Mouse (Mus musculus) CH12.LX (cell line): ENCODE results near the gene Tpo. TPM values are rescaled to one million over a fixed set of nuclear protein-coding genes. Genes with fewer than 3 reads are reported as not detected.

Source experiments
- DNase-seq: peaks from one replicate; pipeline ENCODE4 v3.0.0-alpha.2; 2013; ENCODE audit errors: extremely low read depth
- H3K27ac ChIP-seq: 2 replicates; pipeline ENCODE4 v1.5.1; 2012; ENCODE audit warnings: low read depth, mild to moderate bottlenecking, control low read depth, moderate library complexity; ENCODE audit not compliant: insufficient read depth
- H3K27me3 ChIP-seq: replicated peaks from 2 replicates; pipeline ENCODE3; 2012; ENCODE audit warnings: inconsistent platforms
- H3K36me3 ChIP-seq, 2 experiments: replicated peaks in 1 of 2; 2 replicates each; pipeline versions ENCODE3 to v1.6.1; 2012; ENCODE audit warnings: inconsistent platforms in 1 of 2, low read length in 1 of 2, mild to moderate bottlenecking in 1 of 2, mixed read lengths in 1 of 2, moderate library complexity in 1 of 2; ENCODE audit not compliant: control insufficient read depth in 1 of 2, insufficient read depth in 1 of 2
- H3K4me1 ChIP-seq, 2 experiments: 2 replicates each; pipeline ENCODE4 v1.6.1; 2012; ENCODE audit warnings: inconsistent platforms in 1 of 2, moderate library complexity in 1 of 2; ENCODE audit not compliant: insufficient read depth in 2 of 2, control insufficient read depth in 1 of 2
- H3K4me2 ChIP-seq: 2 replicates; pipeline ENCODE4 v1.6.1; 2012; ENCODE audit warnings: low read depth, mild to moderate bottlenecking, control low read depth; ENCODE audit not compliant: poor library complexity, insufficient read depth, severe bottlenecking
- H3K4me3 ChIP-seq, 3 experiments: fragments of 150-350 bp in 1 of 3; sonication (generic) in 1 of 3; replicated peaks in 1 of 3; 2 replicates each; pipeline versions ENCODE3 to v1.5.1; 2011 to 2012; ENCODE audit warnings: low read depth in 2 of 3, low read length in 2 of 3, mild to moderate bottlenecking in 2 of 3, moderate library complexity in 2 of 3, control low read depth in 1 of 3, improper control_type of control experiment in 1 of 3, inconsistent platforms in 1 of 3, mixed read lengths in 1 of 3; ENCODE audit not compliant: poor library complexity in 1 of 3
- H3K79me2 ChIP-seq: replicated peaks from 2 replicates; pipeline ENCODE4 v1.6.1; 2012; ENCODE audit warnings: mild to moderate bottlenecking, moderate library complexity; ENCODE audit not compliant: control insufficient read depth, poor library complexity, insufficient read depth, severe bottlenecking; ENCODE audit errors: extremely low read depth
- H3K9ac ChIP-seq: 2 replicates; pipeline ENCODE4 v1.6.1; 2012; ENCODE audit warnings: low read depth, mild to moderate bottlenecking, control low read depth, moderate library complexity; ENCODE audit not compliant: insufficient read depth
- H3K9me3 ChIP-seq: replicated peaks from 2 replicates; pipeline ENCODE3; 2012; ENCODE audit warnings: low read length, inconsistent platforms, mixed read lengths
- CHD1 ChIP-seq: IDR thresholded peaks from 2 replicates; pipeline ENCODE4 v1.6.1; 2012; ENCODE audit warnings: low read depth, low read length, improper control_type of control experiment, inconsistent platforms
- CTCF ChIP-seq, 2 experiments: IDR thresholded peaks in 1 of 2; conservative IDR thresholded peaks in 1 of 2; 2 replicates each; pipeline ENCODE4 v1.5.1; 2011 to 2012; ENCODE audit warnings: low read depth in 2 of 2, low read length in 2 of 2, improper control_type of control experiment in 1 of 2, inconsistent platforms in 1 of 2, mild to moderate bottlenecking in 1 of 2, moderate library complexity in 1 of 2
- E2F4 ChIP-seq: IDR thresholded peaks from 2 replicates; pipeline ENCODE4 v1.6.1; 2011; ENCODE audit warnings: low read depth, low read length, improper control_type of control experiment; ENCODE audit not compliant: insufficient replicate concordance
- ETS1 ChIP-seq: conservative IDR thresholded peaks from 2 replicates; pipeline ENCODE4 v1.6.1; 2012; ENCODE audit warnings: low read depth, mild to moderate bottlenecking, inconsistent platforms, low read length, improper control_type of control experiment, moderate library complexity
- GABPA ChIP-seq: IDR thresholded peaks from 2 replicates; pipeline ENCODE4 v1.6.1; 2012; ENCODE audit warnings: low read depth, low read length, improper control_type of control experiment, inconsistent platforms; ENCODE audit not compliant: insufficient replicate concordance
- IRF4 ChIP-seq: IDR thresholded peaks from 2 replicates; pipeline ENCODE4 v1.6.1; 2014; ENCODE audit warnings: low read depth, mild to moderate bottlenecking, inconsistent platforms, low read length, improper control_type of control experiment
- JUND ChIP-seq: conservative IDR thresholded peaks from 2 replicates; pipeline ENCODE4 v1.6.1; 2011; ENCODE audit warnings: low read depth, low read length, improper control_type of control experiment
- KAT2A ChIP-seq: IDR thresholded peaks from 2 replicates; pipeline ENCODE4 v1.6.1; 2012; ENCODE audit warnings: low read length, improper control_type of control experiment, inconsistent platforms; ENCODE audit not compliant: insufficient replicate concordance
- MAFK ChIP-seq: IDR thresholded peaks from 2 replicates; pipeline ENCODE4 v1.6.1; 2011; ENCODE audit warnings: low read length, improper control_type of control experiment; ENCODE audit not compliant: insufficient replicate concordance
- MAZ ChIP-seq: IDR thresholded peaks from 2 replicates; pipeline ENCODE4 v1.6.1; 2012; ENCODE audit warnings: low read depth, mild to moderate bottlenecking, inconsistent platforms, low read length, improper control_type of control experiment, moderate library complexity
- MEF2A ChIP-seq: IDR thresholded peaks from 2 replicates; pipeline ENCODE4 v1.6.1; 2014; ENCODE audit warnings: low read depth, mild to moderate bottlenecking, inconsistent platforms, low read length, improper control_type of control experiment, borderline replicate concordance
- MXI1 ChIP-seq: IDR thresholded peaks from 2 replicates; pipeline ENCODE4 v1.6.1; 2011; ENCODE audit warnings: mild to moderate bottlenecking, low read depth, low read length, improper control_type of control experiment
- MYC ChIP-seq: IDR thresholded peaks from 2 replicates; pipeline ENCODE4 v1.6.1; 2011; ENCODE audit warnings: low read depth, mild to moderate bottlenecking, improper control_type of control experiment, low read length
- NELFE ChIP-seq: IDR thresholded peaks from 2 replicates; pipeline ENCODE4 v1.6.1; 2011; ENCODE audit warnings: low read depth, low read length, improper control_type of control experiment
- PAX5 ChIP-seq: IDR thresholded peaks from 2 replicates; pipeline ENCODE4 v1.6.1; 2012; ENCODE audit warnings: low read length, inconsistent platforms, mixed read lengths
- POLR2A ChIP-seq: IDR thresholded peaks from 2 replicates; pipeline ENCODE4 v1.6.1; 2011; ENCODE audit warnings: low read depth, mild to moderate bottlenecking, improper control_type of control experiment, low read length
- POLR2AphosphoS2 ChIP-seq: IDR thresholded peaks from 2 replicates; pipeline ENCODE4 v1.6.1; 2011; ENCODE audit warnings: low read depth, low read length, improper control_type of control experiment
- RAD21 ChIP-seq: IDR thresholded peaks from 2 replicates; pipeline ENCODE4 v1.6.1; 2011; ENCODE audit warnings: low read depth, mild to moderate bottlenecking, low read length, improper control_type of control experiment, moderate library complexity
- SIN3A ChIP-seq: IDR thresholded peaks from 2 replicates; pipeline ENCODE4 v1.6.1; 2012; ENCODE audit warnings: low read length, improper control_type of control experiment, inconsistent platforms
- TBP ChIP-seq: conservative IDR thresholded peaks from 2 replicates; pipeline ENCODE4 v1.6.1; 2011; ENCODE audit warnings: low read depth, low read length, improper control_type of control experiment
- USF1 ChIP-seq: IDR thresholded peaks from 2 replicates; pipeline ENCODE4 v1.6.1; 2014; ENCODE audit warnings: low read depth, mild to moderate bottlenecking, inconsistent platforms, low read length, improper control_type of control experiment
- USF2 ChIP-seq: conservative IDR thresholded peaks from 2 replicates; pipeline ENCODE4 v1.6.1; 2011; ENCODE audit warnings: low read depth, low read length, improper control_type of control experiment
- dilution Hi-C: fragments of 300-500 bp; cut with MboI; formaldehyde crosslinking; loops from 2 replicates; pipeline ENCODE4 v1.14.3; 2020; ENCODE audit warnings: low sequenced_read_pairs; ENCODE audit not compliant: extremely low pct_unique_long_range_greater_than_20kb, extremely low pct_ligation_motif_present
- in situ Hi-C: fragments of 300-500 bp; cut with MboI; formaldehyde crosslinking; loops from 3 replicates; pipeline ENCODE4 v1.14.3; 2019; ENCODE audit warnings: low sequenced_read_pairs, low pct_ligation_motif_present, low pct_unique_long_range_greater_than_20kb, mixed read lengths
- polyA plus RNA-seq: library from polyadenylated mRNA; unstranded; fragments of >175 nt; gene quantifications from 2 replicates; pipeline ENCODE4 v1.2.1, GENCODE M21; 2012; ENCODE audit warnings: low read depth; ENCODE audit not compliant: insufficient read length
- total RNA-seq, 2 experiments: library from RNA; depleted of rRNA; stranded (reverse); fragments of 300-350 nt in 1 of 2; fragments of >200 nt in 1 of 2; gene quantifications; 2 replicates each; pipeline ENCODE4 v1.2.3; 2012 to 2014

The Tpo gene
- total and polyA plus RNA-seq, 3 experiments: not detected

- no peak for TF ChIP-seq KAT2A
- no peak for TF ChIP-seq RAD21
Measured at GRCm38 (mm10) chr12:30029111-30029510, 103.3 kb downstream of the Tpo start (continued).

- TF ChIP-seq MAZ (no peak), USF1 (no peak), ETS1 (no peak), MXI1 (no peak), MYC (no peak), MAFK (no peak), CTCF (conservative IDR thresholded peaks at IDR 0.05 in 1 of 2, IDR thresholded peaks at IDR 0.05 in 1 of 2; ENCODE audit: low read depth in 2 of 2, low read length in 2 of 2) (no peak), USF2 (no peak), PAX5 (no peak), CHD1 (no peak), MEF2A (no peak), POLR2A (no peak), TBP (no peak), GABPA (no peak), POLR2AphosphoS2 (no peak), IRF4 (no peak), NELFE (no peak), SIN3A (no peak), E2F4 (no peak), JUND (no peak)
- dilution Hi-C loops: no loop called here
- Histone ChIP-seq H3K4me3 (no peak overlapping the region), H3K79me2 (no peaks in the 10 kb centered on the region), H3K36me3 (no peaks in the 10 kb centered on the region), H3K9ac (no peak overlapping the region), H3K27ac (no peak overlapping the region), H3K27me3 (no peaks in the 10 kb centered on the region), H3K9me3 (no peaks in the 10 kb centered on the region), H3K4me2 (no peak overlapping the region), H3K4me1 (no peaks in the 10 kb centered on the region)
- in situ Hi-C loops: no loop called here
- DNase-seq: no peak
Measured at GRCm38 (mm10) chr12:30027721-30028340, 104.6 kb downstream of the Tpo start.
